Comparison of ENCODE assay signal across 19 mouse cellular contexts in the genomic region with DNA sequence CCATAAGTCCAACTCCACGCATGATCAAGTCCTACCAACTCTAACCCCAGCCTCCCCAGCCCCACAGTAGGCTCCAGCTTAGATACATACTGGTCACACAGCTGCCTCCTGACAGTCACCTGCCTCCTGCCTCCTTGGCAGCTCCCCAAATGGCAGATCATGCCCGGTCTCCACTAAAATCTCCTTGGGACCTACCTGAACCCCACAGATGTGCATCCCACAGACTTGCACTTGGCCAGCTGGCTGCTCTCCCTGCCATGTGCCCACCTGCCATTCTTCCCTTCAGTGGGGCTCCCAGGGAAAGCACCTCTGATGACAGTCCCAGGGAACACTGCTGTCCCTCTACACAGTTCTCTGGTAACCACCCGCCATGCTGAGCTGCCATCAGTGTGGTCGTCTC. TPM values are rescaled to one million over a fixed set of nuclear protein-coding genes. Genes with fewer than 3 reads are reported as not detected.
"Had no signal": no experiment of that assay in that cellular context is flagged by ENCODE, and none has a peak within 500 bp of the region (broad histone marks: within the 10 kb centered on the region; RNA-seq: fewer than 3 reads in every experiment).

No protein-coding gene starts in this region.

- DNase-seq: kidney, adult 18-20 months; kidney, adult 9 months; kidney, postnatal 14 days; kidney, postnatal 4 days; lung, adult 2 months; lung, postnatal 14 days; lung, postnatal 4 days; right cerebral cortex, postnatal 25 days; spleen, adult 18-20 months had no signal

- H3K9me3 ChIP-seq: limb, embryonic 12.5 days; limb, embryonic 15.5 days; liver, embryonic 12.5 days; liver, embryonic 15.5 days; midbrain, embryonic 12.5 days; neural tube, embryonic 13.5 days; stomach, embryonic 15.5 days had no signal

- H3K4me1 ChIP-seq: limb, embryonic 12.5 days; limb, embryonic 15.5 days; liver, embryonic 12.5 days; liver, embryonic 15.5 days; midbrain, embryonic 12.5 days; neural tube, embryonic 13.5 days; stomach, embryonic 15.5 days had no signal

- H3K4me2 ChIP-seq: limb, embryonic 12.5 days; limb, embryonic 15.5 days; liver, embryonic 12.5 days; liver, embryonic 15.5 days; midbrain, embryonic 12.5 days; neural tube, embryonic 13.5 days; stomach, embryonic 15.5 days had no signal

- H3K9ac ChIP-seq: limb, embryonic 12.5 days; limb, embryonic 15.5 days; liver, embryonic 12.5 days; liver, embryonic 15.5 days; midbrain, embryonic 12.5 days; neural tube, embryonic 13.5 days; stomach, embryonic 15.5 days had no signal

- H3K27ac ChIP-seq: limb, embryonic 12.5 days; limb, embryonic 15.5 days; liver, embryonic 12.5 days; liver, embryonic 15.5 days; midbrain, embryonic 12.5 days; neural tube, embryonic 13.5 days; stomach, embryonic 15.5 days had no signal

- ATAC-seq: midbrain, embryonic 16.5 days had no signal

- H3K27me3 ChIP-seq: limb, embryonic 12.5 days; limb, embryonic 15.5 days; liver, embryonic 12.5 days; liver, embryonic 15.5 days; midbrain, embryonic 12.5 days; neural tube, embryonic 13.5 days; stomach, embryonic 15.5 days had no signal

- H3K4me3 ChIP-seq: limb, embryonic 12.5 days; limb, embryonic 15.5 days; liver, embryonic 12.5 days; liver, embryonic 15.5 days; midbrain, embryonic 12.5 days; myocyte; neural tube, embryonic 13.5 days; stomach, embryonic 15.5 days had no signal

RNA-seq across cellular contexts. Expression of a gene that starts 29.9 kb away (rescaled TPM):
- total RNA-seq: monocyte, adult 5-6 weeks had no signal
- polyA plus RNA-seq: lung, adult 2 months; myocyte had no signal
